Mouse (Mus musculus) lung, adult 2 months (tissue): Measurements from ENCODE around the gene Prkce. TPM values are rescaled to one million over a fixed set of nuclear protein-coding genes. Genes with fewer than 3 reads are reported as not detected.

ENCODE experiments used
- DNase-seq: peaks from one replicate; pipeline ENCODE4 v3.0.0; 2022
- H3K4me1 ChIP-seq: fragments of 200-500 bp; 2 replicates; pipeline ENCODE4 v1.6.1; 2011; ENCODE audit warnings: low read length; ENCODE audit not compliant: control insufficient read depth, insufficient read depth
- H3K4me3 ChIP-seq: fragments of 200-500 bp; replicated peaks from 2 replicates; pipeline ENCODE3; 2011; ENCODE audit warnings: low read depth, mild to moderate bottlenecking, control low read depth, low read length; ENCODE audit errors: extremely low read depth
- CTCF ChIP-seq: fragments of 200-500 bp; IDR thresholded peaks from 2 replicates; pipeline ENCODE4 v1.5.1; 2011; ENCODE audit warnings: mild to moderate bottlenecking, low read length, control low read depth; ENCODE audit not compliant: insufficient read depth
- POLR2A ChIP-seq: fragments of 200-500 bp; IDR thresholded peaks from 2 replicates; pipeline ENCODE4 v1.6.1; 2011; ENCODE audit warnings: low read depth, mild to moderate bottlenecking, control low read depth, low read length, borderline replicate concordance; ENCODE audit errors: extremely low read depth
- WGBS: fragments of 180-500 bp; shearing (Covaris S2); methylation state at CpG from one replicate; pipeline ENCODE4 v1.1.7; 2018; 5-methylcytosine and 5-hydroxymethylcytosine counted together
- polyA plus RNA-seq: library from polyadenylated mRNA; depleted of rRNA; stranded (reverse); fragments of >200 nt; gene quantifications from 2 replicates; pipeline ENCODE4 v1.2.3, GENCODE M21; 2012

The Prkce gene
- polyA plus RNA-seq, 1 experiment: 13.5 TPM

DNA sequence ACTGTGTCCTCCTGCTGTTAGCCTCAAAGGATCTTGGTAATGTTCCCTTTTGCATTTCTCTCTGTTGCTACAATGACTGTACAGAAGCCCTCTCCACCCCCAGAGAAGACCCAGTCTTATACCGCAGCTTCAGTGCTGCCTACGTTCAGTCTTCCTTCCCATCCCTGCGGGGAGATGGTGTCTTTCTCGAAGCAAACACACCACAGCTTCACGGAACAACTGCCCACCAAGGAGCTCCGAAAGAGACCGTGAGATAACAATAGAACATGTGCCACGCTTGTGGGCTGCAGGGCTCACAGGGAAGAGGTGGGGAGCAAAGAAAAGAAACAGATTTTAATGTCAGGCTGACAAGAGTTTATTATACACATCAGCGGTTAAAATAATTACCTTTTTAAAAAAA lies 46.7 kb downstream of the Prkce start:
- peaks cover 4% of the 10 kb centered on the region for H3K4me1 ChIP-seq
- no peak for DNase-seq
- no peak overlapping the region for H3K4me3 ChIP-seq
- TF ChIP-seq POLR2A (no peak), CTCF (no peak)
- WGBS: 65% methylated on average over 9 of the region's 9 CpGs

- TF ChIP-seq POLR2A: no peak
- WGBS: 87% methylated on average over 14 of the region's 14 CpGs
- H3K4me3 ChIP-seq: no peak overlapping the region
- no peak for DNase-seq
- peaks cover 2% of the 10 kb centered on the region for H3K4me1 ChIP-seq
Observed at GRCm38 (mm10) chr17:86214741-86215140, 47.2 kb downstream of the Prkce start.

- no peak overlapping the region for H3K4me3 ChIP-seq
- peak; percentile 62 for DNase-seq
- H3K4me1 ChIP-seq: no peaks in the 10 kb centered on the region
- no peak for TF ChIP-seq POLR2A
- TF ChIP-seq CTCF: peak; percentile 64
- WGBS: 74% methylated on average over 7 of the region's 7 CpGs
Observed at GRCm38 (mm10) chr17:86215771-86216170, 48.2 kb downstream of the Prkce start.

DNA sequence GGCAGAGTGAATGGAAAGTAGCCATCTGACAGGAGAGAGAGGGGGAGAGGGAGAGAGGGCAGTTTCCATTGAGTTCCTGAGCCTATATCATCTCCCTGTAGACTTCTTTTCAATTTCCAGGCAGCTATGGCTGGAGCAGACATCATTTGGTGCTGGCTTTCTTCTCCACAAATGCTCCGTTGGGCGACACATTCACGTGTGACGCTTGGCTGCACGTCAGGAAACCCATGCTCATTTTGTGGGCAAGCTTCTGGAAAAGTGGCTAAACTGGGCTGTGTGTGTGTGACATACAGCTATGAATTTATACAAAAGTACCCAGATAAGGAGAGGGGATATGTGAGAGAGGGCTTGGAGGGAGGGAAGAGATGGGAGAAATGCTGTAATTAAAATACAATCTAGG lies 49.9 kb downstream of the Prkce start:
- WGBS: 85% methylated on average over 5 of the region's 5 CpGs
- H3K4me1 ChIP-seq: no peaks in the 10 kb centered on the region
- DNase-seq: no peak
- no peak for TF ChIP-seq POLR2A
- no peak for TF ChIP-seq CTCF
- no peak overlapping the region for H3K4me3 ChIP-seq

DNA sequence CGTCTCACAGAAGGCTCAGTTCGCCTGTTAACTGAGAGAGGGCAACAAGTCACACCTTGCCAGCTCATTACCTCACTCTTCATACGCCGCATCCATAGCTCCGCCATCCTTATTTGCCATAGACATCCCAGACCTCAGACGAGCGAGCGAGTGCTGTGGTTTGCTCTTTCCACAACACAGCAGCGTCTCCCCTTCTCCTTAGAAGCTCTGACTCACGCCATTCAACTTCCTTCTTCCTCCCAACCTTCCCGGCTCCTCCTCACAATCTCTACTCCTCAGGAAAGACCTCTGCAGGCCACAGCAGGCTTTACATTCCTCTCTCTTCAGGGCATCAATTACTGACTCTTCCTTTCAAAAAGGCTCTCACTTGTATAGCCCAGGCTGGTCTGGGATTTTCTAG lies 51.0 kb downstream of the Prkce start:
- Histone ChIP-seq H3K4me1 (no peaks in the 10 kb centered on the region), H3K4me3 (no peak overlapping the region)
- TF ChIP-seq CTCF (no peak), POLR2A (no peak)
- no peak for DNase-seq
- 80% methylated on average over 11 of the region's 11 CpGs for WGBS

DNA sequence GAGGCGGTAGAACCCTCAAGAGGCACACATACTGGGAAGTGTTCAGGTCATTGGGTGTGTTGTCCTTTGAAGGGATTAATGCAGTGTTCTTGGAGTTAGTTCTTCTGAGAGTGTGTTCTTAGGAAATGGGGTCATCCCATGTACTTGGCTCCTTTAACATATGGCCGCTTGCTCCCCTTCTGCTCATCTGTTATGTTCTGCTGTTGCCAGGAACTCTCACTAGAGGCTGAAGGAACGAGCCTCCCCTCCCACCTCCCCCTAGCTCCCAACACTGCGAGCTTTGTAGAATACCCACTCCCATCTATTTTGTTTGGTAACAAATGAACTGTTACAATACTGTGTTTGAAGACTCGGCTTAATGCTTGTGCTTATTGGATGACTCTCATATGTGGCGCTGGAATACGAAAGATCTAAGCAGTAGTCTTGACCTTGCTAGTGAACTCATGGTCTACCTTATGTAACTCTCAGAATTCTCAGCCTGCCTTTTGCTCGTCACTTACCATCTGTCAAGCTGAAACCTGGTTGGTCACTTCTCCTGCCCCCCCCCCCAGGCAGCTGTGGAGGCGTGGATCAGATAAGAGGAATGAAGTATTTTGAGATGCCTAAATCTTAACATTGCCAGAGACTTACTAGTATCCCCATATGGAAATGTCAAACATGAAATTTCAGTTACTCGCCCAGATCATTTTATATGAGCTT lies 58.1 kb downstream of the Prkce start:
- Histone ChIP-seq H3K4me3 (no peak overlapping the region), H3K4me1 (no peaks in the 10 kb centered on the region)
- 73% methylated on average over 10 of the region's 10 CpGs for WGBS
- TF ChIP-seq POLR2A (no peak), CTCF (no peak)
- DNase-seq: no peak

DNA sequence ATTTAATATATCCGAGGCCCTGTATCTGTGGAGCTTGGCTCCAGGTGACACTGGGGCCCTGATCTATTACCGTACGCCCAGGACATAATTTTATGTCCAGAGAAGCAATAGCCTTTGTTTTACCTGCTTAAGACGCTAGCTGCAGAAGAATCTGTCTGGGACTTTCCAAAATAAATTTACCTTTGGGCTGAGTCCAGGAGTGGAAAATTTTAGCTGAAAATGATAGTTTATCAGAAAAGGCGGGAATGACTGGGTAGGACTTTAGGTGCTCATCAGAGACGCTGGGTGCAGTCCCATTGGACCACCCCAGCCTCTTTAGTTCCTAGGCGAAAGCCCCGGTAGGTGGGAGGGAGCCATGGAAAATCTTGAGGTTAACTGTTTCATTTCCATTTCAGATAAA lies 58.6 kb downstream of the Prkce start:
- Histone ChIP-seq H3K4me1 (no peaks in the 10 kb centered on the region), H3K4me3 (no peak overlapping the region)
- 70% methylated on average over 8 of the region's 8 CpGs for WGBS
- TF ChIP-seq CTCF (no peak), POLR2A (no peak)
- no peak for DNase-seq

GRCm38 (mm10) chr17:86226635-86227034 lies 59.0 kb downstream of the Prkce start:
- Histone ChIP-seq H3K4me1 (peaks cover under 1% of the 10 kb centered on the region), H3K4me3 (no peak overlapping the region)
- TF ChIP-seq CTCF: no peak
- no peak for TF ChIP-seq POLR2A
- no peak for DNase-seq
- WGBS: 93% methylated on average over 7 of the region's 7 CpGs

DNA sequence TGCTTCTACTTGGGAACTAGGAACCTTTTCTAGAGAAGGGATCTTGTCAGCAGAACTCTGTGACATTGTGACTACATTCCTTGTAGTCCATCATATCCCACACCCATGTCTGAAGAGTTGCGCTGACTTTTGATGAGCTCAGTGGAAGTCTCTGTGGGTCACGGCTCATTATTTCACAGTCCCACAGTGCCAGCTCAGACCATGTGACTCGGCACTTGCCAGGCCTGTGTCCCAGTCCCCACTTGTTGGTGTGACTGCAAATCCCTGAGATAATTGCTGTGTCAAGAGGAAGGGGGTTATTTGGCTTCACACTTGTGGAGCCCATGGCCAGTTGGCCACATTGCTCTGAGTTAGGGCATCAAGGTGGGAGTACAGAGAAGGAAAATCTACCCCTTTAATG lies 59.8 kb downstream of the Prkce start:
- WGBS: 67% methylated on average over 3 of the region's 3 CpGs
- no peak overlapping the region for H3K4me3 ChIP-seq
- no peak for TF ChIP-seq POLR2A
- no peak for TF ChIP-seq CTCF
- DNase-seq: no peak
- H3K4me1 ChIP-seq: peaks cover 6% of the 10 kb centered on the region

- Histone ChIP-seq H3K4me1 (peaks cover 6% of the 10 kb centered on the region), H3K4me3 (no peak overlapping the region)
- 89% methylated on average over 8 of the region's 8 CpGs for WGBS
- TF ChIP-seq CTCF: no peak
- TF ChIP-seq POLR2A: no peak
- DNase-seq: no peak
Observed at GRCm38 (mm10) chr17:86228850-86229249, 61.3 kb downstream of the Prkce start.

GRCm38 (mm10) chr17:86230141-86230633 lies 62.6 kb downstream of the Prkce start:
- WGBS: 80% methylated on average over 16 of the region's 16 CpGs
- no peak for DNase-seq
- TF ChIP-seq POLR2A (no peak), CTCF (no peak)
- Histone ChIP-seq H3K4me3 (no peak overlapping the region), H3K4me1 (peaks cover 6% of the 10 kb centered on the region)
